Mouse (Mus musculus) CH12.LX (cell line): ENCODE measurements around the gene Ffar1. TPM values are rescaled to one million over a fixed set of nuclear protein-coding genes. Genes with fewer than 3 reads are reported as not detected.

Experiments used
- DNase-seq: peaks from one replicate; pipeline ENCODE4 v3.0.0-alpha.2; 2013; ENCODE audit errors: extremely low read depth
- H3K27ac ChIP-seq: 2 replicates; pipeline ENCODE4 v1.5.1; 2012; ENCODE audit warnings: low read depth, mild to moderate bottlenecking, control low read depth, moderate library complexity; ENCODE audit not compliant: insufficient read depth
- H3K27me3 ChIP-seq: replicated peaks from 2 replicates; pipeline ENCODE3; 2012; ENCODE audit warnings: inconsistent platforms
- H3K36me3 ChIP-seq, 2 experiments: replicated peaks in 1 of 2; 2 replicates each; pipeline versions ENCODE3 to v1.6.1; 2012; ENCODE audit warnings: inconsistent platforms in 1 of 2, low read length in 1 of 2, mild to moderate bottlenecking in 1 of 2, mixed read lengths in 1 of 2, moderate library complexity in 1 of 2; ENCODE audit not compliant: control insufficient read depth in 1 of 2, insufficient read depth in 1 of 2
- H3K4me1 ChIP-seq, 2 experiments: 2 replicates each; pipeline ENCODE4 v1.6.1; 2012; ENCODE audit warnings: inconsistent platforms in 1 of 2, moderate library complexity in 1 of 2; ENCODE audit not compliant: insufficient read depth in 2 of 2, control insufficient read depth in 1 of 2
- H3K4me2 ChIP-seq: 2 replicates; pipeline ENCODE4 v1.6.1; 2012; ENCODE audit warnings: low read depth, mild to moderate bottlenecking, control low read depth; ENCODE audit not compliant: poor library complexity, insufficient read depth, severe bottlenecking
- H3K4me3 ChIP-seq, 3 experiments: fragments of 150-350 bp in 1 of 3; sonication (generic) in 1 of 3; replicated peaks in 1 of 3; 2 replicates each; pipeline versions ENCODE3 to v1.5.1; 2011 to 2012; ENCODE audit warnings: low read depth in 2 of 3, low read length in 2 of 3, mild to moderate bottlenecking in 2 of 3, moderate library complexity in 2 of 3, control low read depth in 1 of 3, improper control_type of control experiment in 1 of 3, inconsistent platforms in 1 of 3, mixed read lengths in 1 of 3; ENCODE audit not compliant: poor library complexity in 1 of 3
- H3K79me2 ChIP-seq: replicated peaks from 2 replicates; pipeline ENCODE4 v1.6.1; 2012; ENCODE audit warnings: mild to moderate bottlenecking, moderate library complexity; ENCODE audit not compliant: control insufficient read depth, poor library complexity, insufficient read depth, severe bottlenecking; ENCODE audit errors: extremely low read depth
- H3K9ac ChIP-seq: 2 replicates; pipeline ENCODE4 v1.6.1; 2012; ENCODE audit warnings: low read depth, mild to moderate bottlenecking, control low read depth, moderate library complexity; ENCODE audit not compliant: insufficient read depth
- H3K9me3 ChIP-seq: replicated peaks from 2 replicates; pipeline ENCODE3; 2012; ENCODE audit warnings: low read length, inconsistent platforms, mixed read lengths
- CHD2 ChIP-seq: IDR thresholded peaks from 2 replicates; pipeline ENCODE4 v1.6.1; 2011; ENCODE audit warnings: low read length, improper control_type of control experiment
- CTCF ChIP-seq, 2 experiments: IDR thresholded peaks in 1 of 2; conservative IDR thresholded peaks in 1 of 2; 2 replicates each; pipeline ENCODE4 v1.5.1; 2011 to 2012; ENCODE audit warnings: low read depth in 2 of 2, low read length in 2 of 2, improper control_type of control experiment in 1 of 2, inconsistent platforms in 1 of 2, mild to moderate bottlenecking in 1 of 2, moderate library complexity in 1 of 2
- E2F4 ChIP-seq: IDR thresholded peaks from 2 replicates; pipeline ENCODE4 v1.6.1; 2011; ENCODE audit warnings: low read depth, low read length, improper control_type of control experiment; ENCODE audit not compliant: insufficient replicate concordance
- ELF1 ChIP-seq: IDR thresholded peaks from 2 replicates; pipeline ENCODE4 v1.6.1; 2014; ENCODE audit warnings: low read depth, mild to moderate bottlenecking, inconsistent platforms, low read length, improper control_type of control experiment
- EP300 ChIP-seq: IDR thresholded peaks from 2 replicates; pipeline ENCODE4 v1.6.1; 2011; ENCODE audit warnings: low read length, improper control_type of control experiment
- ETS1 ChIP-seq: conservative IDR thresholded peaks from 2 replicates; pipeline ENCODE4 v1.6.1; 2012; ENCODE audit warnings: low read depth, mild to moderate bottlenecking, inconsistent platforms, low read length, improper control_type of control experiment, moderate library complexity
- IRF4 ChIP-seq: IDR thresholded peaks from 2 replicates; pipeline ENCODE4 v1.6.1; 2014; ENCODE audit warnings: low read depth, mild to moderate bottlenecking, inconsistent platforms, low read length, improper control_type of control experiment
- JUN ChIP-seq: IDR thresholded peaks from 2 replicates; pipeline ENCODE4 v1.6.1; 2011; ENCODE audit warnings: low read depth, mild to moderate bottlenecking, low read length, improper control_type of control experiment, moderate library complexity; ENCODE audit not compliant: insufficient read depth
- MAZ ChIP-seq: IDR thresholded peaks from 2 replicates; pipeline ENCODE4 v1.6.1; 2012; ENCODE audit warnings: low read depth, mild to moderate bottlenecking, inconsistent platforms, low read length, improper control_type of control experiment, moderate library complexity
- MEF2A ChIP-seq: IDR thresholded peaks from 2 replicates; pipeline ENCODE4 v1.6.1; 2014; ENCODE audit warnings: low read depth, mild to moderate bottlenecking, inconsistent platforms, low read length, improper control_type of control experiment, borderline replicate concordance
- NELFE ChIP-seq: IDR thresholded peaks from 2 replicates; pipeline ENCODE4 v1.6.1; 2011; ENCODE audit warnings: low read depth, low read length, improper control_type of control experiment
- NRF1 ChIP-seq: IDR thresholded peaks from 2 replicates; pipeline ENCODE4 v1.6.1; 2014; ENCODE audit warnings: low read depth, mild to moderate bottlenecking, inconsistent platforms, low read length, improper control_type of control experiment, moderate library complexity
- PAX5 ChIP-seq: IDR thresholded peaks from 2 replicates; pipeline ENCODE4 v1.6.1; 2012; ENCODE audit warnings: low read length, inconsistent platforms, mixed read lengths
- SMC3 ChIP-seq: IDR thresholded peaks from 2 replicates; pipeline ENCODE4 v1.6.1; 2011; ENCODE audit warnings: low read depth, low read length, improper control_type of control experiment
- TCF12 ChIP-seq: IDR thresholded peaks from 2 replicates; pipeline ENCODE4 v1.6.1; 2014; ENCODE audit warnings: low read depth, mild to moderate bottlenecking, inconsistent platforms, low read length, improper control_type of control experiment
- UBTF ChIP-seq: IDR thresholded peaks from 2 replicates; pipeline ENCODE4 v1.6.1; 2012; ENCODE audit warnings: low read depth, mild to moderate bottlenecking, inconsistent platforms, low read length, improper control_type of control experiment, moderate library complexity
- USF1 ChIP-seq: IDR thresholded peaks from 2 replicates; pipeline ENCODE4 v1.6.1; 2014; ENCODE audit warnings: low read depth, mild to moderate bottlenecking, inconsistent platforms, low read length, improper control_type of control experiment
- ZC3H11A ChIP-seq: IDR thresholded peaks from 2 replicates; pipeline ENCODE4 v1.6.1; 2012; ENCODE audit warnings: low read depth, mild to moderate bottlenecking, inconsistent platforms, low read length, improper control_type of control experiment
- ZKSCAN1 ChIP-seq: IDR thresholded peaks from 2 replicates; pipeline ENCODE4 v1.6.1; 2012; ENCODE audit warnings: low read depth, inconsistent platforms, low read length, improper control_type of control experiment, borderline replicate concordance
- ZNF384 ChIP-seq: IDR thresholded peaks from 2 replicates; pipeline ENCODE4 v1.6.1; 2012; ENCODE audit warnings: low read depth, low read length, improper control_type of control experiment, inconsistent platforms
- dilution Hi-C: fragments of 300-500 bp; cut with MboI; formaldehyde crosslinking; loops from 2 replicates; pipeline ENCODE4 v1.14.3; 2020; ENCODE audit warnings: low sequenced_read_pairs; ENCODE audit not compliant: extremely low pct_unique_long_range_greater_than_20kb, extremely low pct_ligation_motif_present
- in situ Hi-C: fragments of 300-500 bp; cut with MboI; formaldehyde crosslinking; loops from 3 replicates; pipeline ENCODE4 v1.14.3; 2019; ENCODE audit warnings: low sequenced_read_pairs, low pct_ligation_motif_present, low pct_unique_long_range_greater_than_20kb, mixed read lengths
- polyA plus RNA-seq: library from polyadenylated mRNA; unstranded; fragments of >175 nt; gene quantifications from 2 replicates; pipeline ENCODE4 v1.2.1, GENCODE M21; 2012; ENCODE audit warnings: low read depth; ENCODE audit not compliant: insufficient read length
- total RNA-seq, 2 experiments: library from RNA; depleted of rRNA; stranded (reverse); fragments of 300-350 nt in 1 of 2; fragments of >200 nt in 1 of 2; gene quantifications; 2 replicates each; pipeline ENCODE4 v1.2.3; 2012 to 2014

Gene Ffar1
- total and polyA plus RNA-seq, 3 experiments: 0.34 to 17.2 (median 1.2) TPM

- in situ Hi-C loops (no loop called here), dilution Hi-C loops (no loop called here)
- no peak overlapping the region for H3K9ac ChIP-seq
- no peak overlapping the region for H3K27ac ChIP-seq
- H3K9me3 ChIP-seq: no peaks in the 10 kb centered on the region
- no peak overlapping the region for H3K4me2 ChIP-seq
- no peaks in the 10 kb centered on the region for H3K79me2 ChIP-seq
- no peaks in the 10 kb centered on the region for H3K27me3 ChIP-seq
- no peak for TF ChIP-seq IRF4
- TF ChIP-seq ZKSCAN1: no peak
- no peak for TF ChIP-seq ZC3H11A
- no peak for TF ChIP-seq MAZ
- TF ChIP-seq EP300: no peak
- no peak for TF ChIP-seq UBTF
- TF ChIP-seq CTCF (conservative IDR thresholded peaks at IDR 0.05 in 1 of 2, IDR thresholded peaks at IDR 0.05 in 1 of 2; ENCODE audit: low read depth in 2 of 2, low read length in 2 of 2): no peak
- no peak for TF ChIP-seq TCF12
- H3K4me1 ChIP-seq: peaks cover 26 to 75% of the 10 kb centered on the region in 2 experiments
- no peak for DNase-seq
- no peak overlapping the region for H3K4me3 ChIP-seq
- no peaks in the 10 kb centered on the region for H3K36me3 ChIP-seq
Observed at GRCm38 (mm10) chr7:30892515-30892914, 31.2 kb upstream of the Ffar1 start.

- Histone ChIP-seq H3K36me3 (no peaks in the 10 kb centered on the region), H3K4me2 (no peak overlapping the region), H3K9me3 (no peaks in the 10 kb centered on the region), H3K27ac (no peak overlapping the region), H3K79me2 (no peaks in the 10 kb centered on the region), H3K9ac (no peak overlapping the region), H3K27me3 (no peaks in the 10 kb centered on the region), H3K4me3 (no peak overlapping the region), H3K4me1 (peaks cover 28 to 76% of the 10 kb centered on the region in 2 experiments)
- dilution Hi-C loops: no loop called here
- no peak for DNase-seq
- TF ChIP-seq SMC3: no peak
- no peak for TF ChIP-seq NELFE
- no peak for TF ChIP-seq EP300
- no peak for TF ChIP-seq USF1
- TF ChIP-seq MAZ: no peak
- no peak for TF ChIP-seq IRF4
- no peak for TF ChIP-seq JUN
- TF ChIP-seq NRF1: no peak
- in situ Hi-C loops: no loop called here
Observed at GRCm38 (mm10) chr7:30891746-30892145, 30.4 kb upstream of the Ffar1 start.

GRCm38 (mm10) chr7:30890681-30891080 is 29.3 kb upstream of the Ffar1 start:
- H3K9ac ChIP-seq: no peak overlapping the region
- H3K27ac ChIP-seq: no peak overlapping the region
- in situ Hi-C loops: no loop called here
- H3K27me3 ChIP-seq: no peaks in the 10 kb centered on the region
- no peaks in the 10 kb centered on the region for H3K79me2 ChIP-seq
- 0 out of 2 replicates have a peak, but pooled peaks have one; percentile 6 for TF ChIP-seq IRF4
- TF ChIP-seq ETS1: peak; percentile 34
- TF ChIP-seq E2F4: no peak
- no peak for TF ChIP-seq CHD2
- peak; percentile 71 for TF ChIP-seq ZNF384
- TF ChIP-seq PAX5: no peak
- TF ChIP-seq EP300: peak; percentile 44; the same call in 1 of the 2 replicates
- peak; percentile 34; the same call in 1 of the 2 replicates for TF ChIP-seq ELF1
- peak; percentile 86 for TF ChIP-seq MEF2A
- no peak for TF ChIP-seq NELFE
- no peak for TF ChIP-seq USF1
- no peak for TF ChIP-seq MAZ
- peaks cover 33 to 80% of the 10 kb centered on the region in 2 experiments for H3K4me1 ChIP-seq
- H3K9me3 ChIP-seq: no peaks in the 10 kb centered on the region
- no peak overlapping the region for H3K4me3 ChIP-seq
- peak overlapping the region; percentile 58; the same call in 1 of the 2 replicates for H3K4me2 ChIP-seq
- peak; percentile 49 for DNase-seq
- dilution Hi-C loops: no loop called here
- no peaks in the 10 kb centered on the region for H3K36me3 ChIP-seq
